ENCODE assay signal across 8 mouse cellular contexts in the genomic region with DNA sequence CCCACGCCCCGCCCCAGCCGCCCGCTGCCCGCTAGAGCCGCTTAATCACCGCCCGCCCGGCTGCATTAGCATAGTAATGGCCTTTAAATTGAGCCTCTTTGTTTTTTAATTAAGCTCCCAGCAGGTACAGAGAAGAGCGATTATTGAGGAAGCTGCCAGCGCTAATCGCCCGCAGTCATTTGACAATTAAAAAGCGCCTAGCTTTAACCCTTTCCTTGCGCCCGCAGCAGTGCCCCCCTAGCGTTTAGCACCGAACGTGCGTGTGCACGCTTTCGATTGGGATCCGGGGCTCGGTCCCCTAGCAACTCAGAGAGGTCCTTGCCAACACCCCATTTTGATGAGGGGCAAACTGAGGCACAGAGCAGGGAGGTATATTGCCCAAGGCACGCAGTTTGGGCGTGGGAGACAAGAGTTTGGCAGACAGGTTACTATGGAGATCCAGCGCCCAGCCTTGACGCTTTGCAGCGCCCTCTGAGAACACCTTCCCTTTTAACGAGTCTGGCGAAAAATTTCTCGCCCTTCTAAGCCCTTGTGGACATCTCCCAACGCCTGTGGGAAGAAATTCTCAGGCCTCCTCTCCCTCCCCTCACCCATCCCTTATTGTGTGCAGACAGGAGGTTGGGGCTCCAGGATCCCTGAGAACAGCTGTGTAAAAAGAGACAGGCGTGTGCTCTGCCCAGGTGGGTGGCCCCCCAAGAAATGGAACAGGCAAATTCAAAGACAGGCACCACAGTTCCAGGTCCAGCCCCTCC. TPM values are rescaled to one million over a fixed set of nuclear protein-coding genes. Genes with fewer than 3 reads are reported as not detected.
DNase-seq lines count a peak whose midpoint lies in the region; ATAC-seq lines count a peak whose summit lies in the region.

No protein-coding gene starts in this region.

- H3K4me2 ChIP-seq in heart, embryonic 15.5 days: peak overlapping the region; percentile 64
- H3K4me2 ChIP-seq in hindbrain, embryonic 15.5 days: peak overlapping the region; percentile 54

- H3K36me3 ChIP-seq in heart, embryonic 15.5 days: no peaks in the 10 kb centered on the region
- no peaks in the 10 kb centered on the region for H3K36me3 ChIP-seq in hindbrain, embryonic 15.5 days

- no peak for DNase-seq in heart, postnatal 4 days
- peak; percentile 61 for DNase-seq in brain, adult 2 months (ENCODE audit: low read depth, low spot score)
- no peak for DNase-seq in T-cell, adult 2 months (ENCODE audit: low spot score)
- no peak for DNase-seq in frontal cortex, postnatal 25 days (ENCODE audit: low spot score in 2 of 2)

- peaks cover 99% of the 10 kb centered on the region for H3K27me3 ChIP-seq in heart, embryonic 15.5 days
- peaks cover 68% of the 10 kb centered on the region for H3K27me3 ChIP-seq in hindbrain, embryonic 15.5 days

- no peak overlapping the region for H3K27ac ChIP-seq in heart, embryonic 15.5 days
- peak overlapping the region; percentile 81 for H3K27ac ChIP-seq in hindbrain, embryonic 15.5 days (replicated peaks)

- no peak for ATAC-seq in heart, embryonic 15.5 days (replicated peaks; ENCODE audit: insufficient number of reproducible peaks, insufficient read depth, low FRiP score, low read depth)
- ATAC-seq in hindbrain, embryonic 15.5 days (ENCODE audit: low FRiP score, low read depth): peak; percentile 47; the same call in 1 of the 2 replicates
- ATAC-seq in megakaryocyte progenitor cell, adult 5-6 weeks (replicated peaks; ENCODE audit: poor library complexity): 0 out of 2 replicates have a peak, but pooled peaks have one; percentile 14
- ATAC-seq in CD4-positive, CD25-positive, alpha-beta regulatory T cell, adult 4 months: no peak

- H3K4me3 ChIP-seq in heart, embryonic 15.5 days: peak overlapping the region; percentile 41
- peak overlapping the region; percentile 25 for H3K4me3 ChIP-seq in hindbrain, embryonic 15.5 days

- H3K9me3 ChIP-seq in heart, embryonic 15.5 days (replicated peaks): no peaks in the 10 kb centered on the region
- no peaks in the 10 kb centered on the region for H3K9me3 ChIP-seq in hindbrain, embryonic 15.5 days

- 2% methylated on average over 34 of the region's 34 CpGs for WGBS in heart, embryonic 15.5 days
- WGBS in hindbrain, embryonic 15.5 days: under 1% methylated on average over 34 of the region's 34 CpGs

- peaks cover 19% of the 10 kb centered on the region for H3K4me1 ChIP-seq in heart, embryonic 15.5 days (replicated peaks)
- peaks cover 66% of the 10 kb centered on the region for H3K4me1 ChIP-seq in hindbrain, embryonic 15.5 days (replicated peaks)

- H3K9ac ChIP-seq in heart, embryonic 15.5 days: 0 out of 2 replicates have a peak overlapping the region, but pooled peaks have one; percentile 26
- H3K9ac ChIP-seq in hindbrain, embryonic 15.5 days: peak overlapping the region; percentile 14; the same call in 1 of the 2 replicates

RNA-seq across cellular contexts. Expression of a gene that starts 59.4 kb away (rescaled TPM):
- polyA plus RNA-seq in heart, embryonic 15.5 days (2015; fragmentation: Nextera tagmentation; extraction: Ambion mirVana): not detected in 2 replicates
- total RNA-seq in heart, postnatal 4 days (2021): under 1 TPM; 0.12 to 0.23 TPM
- 4.9 and 6.2 TPM in 2 replicates for polyA plus RNA-seq in hindbrain, embryonic 15.5 days (2015; fragmentation: Nextera tagmentation; extraction: Ambion mirVana)
- total RNA-seq in megakaryocyte progenitor cell, adult 5-6 weeks (2015): not detected in 2 replicates
- total RNA-seq in megakaryocyte progenitor cell, adult 5-6 weeks (2017): not detected in 2 replicates
- not detected for polyA plus RNA-seq in CD4-positive, CD25-positive, alpha-beta regulatory T cell, adult 4 months (2017; shearing (Covaris generic))

Comparison
In these comparisons a context has a peak if more than half of its experiments do, and no peak if none do; other contexts are left out.
1. ATAC-seq: peak in hindbrain, embryonic 15.5 days (single experiment) and megakaryocyte progenitor cell, adult 5-6 weeks (single experiment); none in heart, embryonic 15.5 days (single experiment) and CD4-positive, CD25-positive, alpha-beta regulatory T cell, adult 4 months (single experiment).